Mouse (Mus musculus): Measurements from ENCODE around the gene Gm8369.

DNA sequence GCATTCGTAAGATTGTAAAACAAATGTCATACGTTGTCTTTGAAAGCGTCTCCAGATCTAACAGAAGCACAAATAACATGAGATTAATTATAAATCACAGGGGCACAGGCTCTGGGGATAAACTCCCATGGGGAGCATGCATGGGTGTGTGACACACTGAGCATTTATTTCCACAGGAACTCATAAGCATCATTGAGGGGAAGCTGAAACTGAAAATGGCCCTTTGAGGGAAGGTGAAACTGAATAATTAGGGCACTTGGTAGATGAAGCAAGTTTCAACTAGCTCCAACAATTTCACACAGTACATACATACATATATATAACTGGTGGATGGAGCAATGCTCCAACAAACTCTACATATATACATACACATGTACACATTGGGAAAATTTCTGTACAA, 8.8 kb downstream of the Gm8369 start:
- TF ChIP-seq CTCF (IDR thresholded peaks at IDR 0.05; ENCODE audit: low read depth) (no peak), EP300 (IDR thresholded peaks at IDR 0.05; ENCODE audit: low read depth) (no peak)

All from heart, postnatal 0 days (tissue).